In genomic region chr11:83968205-83968575, GRCm38 (mm10) we compare ENCODE assay signal across 18 mouse cellular contexts.
"Had no signal": no experiment of that assay in that cellular context is flagged by ENCODE, and none has a peak within 500 bp of the region (broad histone marks: within the 10 kb centered on the region; RNA-seq: fewer than 3 reads in every experiment).

No protein-coding gene starts in this region.

- DNase-seq: gastrocnemius, postnatal 14 days; gastrocnemius, postnatal 36 days; heart, adult 11 months; heart, adult 2 months; kidney, adult 11 months; kidney, adult 8-10 months; kidney, postnatal 25 days had no signal

- H3K9me3 ChIP-seq: heart, embryonic 13.5 days; heart, embryonic 15.5 days; hindbrain, embryonic 13.5 days; hindbrain, embryonic 15.5 days; limb, embryonic 10.5 days; limb, embryonic 12.5 days had no signal

- H3K4me2 ChIP-seq: heart, embryonic 11.5 days; heart, embryonic 13.5 days; heart, embryonic 15.5 days; hindbrain, embryonic 13.5 days; hindbrain, embryonic 15.5 days; limb, embryonic 12.5 days had no signal

- H3K4me3 ChIP-seq: heart, adult 2 months; heart, embryonic 13.5 days; heart, embryonic 15.5 days; hindbrain, embryonic 13.5 days; hindbrain, embryonic 15.5 days; layer of hippocampus, adult 2 months; left cerebral cortex, adult 2 months; limb, embryonic 10.5 days; limb, embryonic 12.5 days had no signal

- H3K27me3 ChIP-seq: heart, embryonic 13.5 days; heart, embryonic 15.5 days; hindbrain, embryonic 13.5 days; hindbrain, embryonic 15.5 days; limb, embryonic 12.5 days had no signal

- H3K4me1 ChIP-seq: limb, embryonic 10.5 days; limb, embryonic 12.5 days had no signal

- H3K27ac ChIP-seq: heart, adult 2 months; heart, embryonic 13.5 days; heart, embryonic 15.5 days; hindbrain, embryonic 13.5 days; hindbrain, embryonic 15.5 days; hindbrain, postnatal 0 days; layer of hippocampus, adult 2 months; left cerebral cortex, adult 2 months; limb, embryonic 10.5 days; limb, embryonic 12.5 days had no signal

- ATAC-seq: hindbrain, postnatal 0 days; intestine, embryonic 16.5 days had no signal

- H3K9ac ChIP-seq: heart, embryonic 13.5 days; heart, embryonic 15.5 days; hindbrain, embryonic 15.5 days; limb, embryonic 12.5 days had no signal
